In genomic region chr1:55130943-55131401, GRCm38 (mm10) we compare ENCODE assay signal across 8 mouse cellular contexts. TPM values are rescaled to one million over a fixed set of nuclear protein-coding genes. Genes with fewer than 3 reads are reported as not detected.
DNase-seq lines count a peak whose midpoint lies in the region; ATAC-seq and TF ChIP-seq lines count a peak whose summit lies in the region.

Gene Mob4 (plus strand): TSS chr1:55131231.

- H3K4me3 ChIP-seq in cortical plate, adult 2 months (ENCODE audit: insufficient read depth, low read length): peak within 1 kb of the TSS; percentile 76

- TF ChIP-seq POLR2A in cortical plate, adult 2 months (IDR thresholded peaks at IDR 0.05; ENCODE audit: extremely low read depth, insufficient read depth, low read length): peak; percentile 87

- H3K27ac ChIP-seq in cortical plate, adult 2 months (ENCODE audit: insufficient read depth, low read length): peak within 1 kb of the TSS; percentile 91

- TF ChIP-seq CTCF in cortical plate, adult 2 months (IDR thresholded peaks at IDR 0.05; ENCODE audit: extremely low read depth, insufficient read depth, low read length): no peak

- peaks cover 3% of the 10 kb centered on the region for H3K4me1 ChIP-seq in cortical plate, adult 2 months (ENCODE audit: control insufficient read depth, insufficient read depth, low read length)

- ATAC-seq in activated CD4-positive, CD25-positive, alpha-beta regulatory T cell, adult 4 months: peak; percentile 84
- ATAC-seq in megakaryocyte progenitor cell, adult 5-6 weeks (replicated peaks; ENCODE audit: poor library complexity): peak; percentile 90

- peak; percentile 97 for DNase-seq in gastrocnemius, postnatal 10 days
- DNase-seq in induced T-regulatory cell, adult 2 months (ENCODE audit: low read depth): peak; percentile 95
- DNase-seq in left cerebral cortex, adult 9 months (ENCODE audit: low spot score in 2 of 2): peak; percentile 74 to 85
- DNase-seq in right cerebral cortex, postnatal 14 days: peak; percentile 96
- peak; percentile 87 to 91 for DNase-seq in urinary bladder, postnatal 36 days (ENCODE audit: low spot score in 2 of 2)

RNA-seq across cellular contexts. Expression of gene Mob4, which starts in this region (rescaled TPM):
- polyA plus RNA-seq in activated CD4-positive, CD25-positive, alpha-beta regulatory T cell, adult 4 months (2017; shearing (Covaris generic)): 100 to 1,000 TPM in 1 of 2 experiments, 10 to 100 TPM in 1; 97.5 to 143 TPM
- 39.2 and 39.8 TPM in 2 replicates for polyA plus RNA-seq in cortical plate, adult 2 months (2012; rRNA removed)
- 10 to 100 TPM; 45.3 to 48.0 TPM for total RNA-seq in gastrocnemius, postnatal 10 days (2021)
- total RNA-seq in megakaryocyte progenitor cell, adult 5-6 weeks (2015): 50.1 and 52.7 TPM in 2 replicates
- total RNA-seq in megakaryocyte progenitor cell, adult 5-6 weeks (2017): 35.1 and 37.7 TPM in 2 replicates

Comparison
In these comparisons a context has a peak if more than half of its experiments do, and no peak if none do; other contexts are left out.
1. Peak in every context shown above with its lines: DNase-seq, ATAC-seq, H3K4me3 ChIP-seq and H3K27ac ChIP-seq.